Mouse (Mus musculus) neural tube, embryonic 14.5 days (tissue): ENCODE measurements around the gene Slc22a2. TPM values are rescaled to one million over a fixed set of nuclear protein-coding genes. Genes with fewer than 3 reads are reported as not detected.

Experiments used
- ATAC-seq: fragments of 200-750 bp; cut with Nextera tagmentation; 2 replicates; pipeline ENCODE4 v1.8.0; 2017; ENCODE audit warnings: low read depth, mild to moderate bottlenecking, moderate TSS enrichment, moderate library complexity
- H3K27ac ChIP-seq: fragments of 300-500 bp; sonication (generic); 2 replicates; pipeline ENCODE4 v1.5.1; 2014; ENCODE audit warnings: low read depth, mild to moderate bottlenecking, control low read depth, low read length, moderate library complexity, mixed read lengths
- H3K27me3 ChIP-seq: fragments of 300-500 bp; sonication (generic); 2 replicates; pipeline ENCODE4 v1.6.1; 2014; ENCODE audit warnings: low read length; ENCODE audit not compliant: control insufficient read depth, insufficient read depth
- H3K36me3 ChIP-seq: fragments of 300-500 bp; sonication (generic); 2 replicates; pipeline ENCODE4 v1.6.1; 2014; ENCODE audit warnings: low read length, mixed read lengths; ENCODE audit not compliant: control insufficient read depth, insufficient read depth
- H3K4me1 ChIP-seq: fragments of 300-500 bp; sonication (generic); 2 replicates; pipeline ENCODE4 v1.6.1; 2014; ENCODE audit warnings: low read length; ENCODE audit not compliant: control insufficient read depth, insufficient read depth
- H3K4me2 ChIP-seq: fragments of 300-500 bp; sonication (generic); 2 replicates; pipeline ENCODE4 v1.6.1; 2014; ENCODE audit warnings: mild to moderate bottlenecking, low read depth, low read length, control low read depth
- H3K4me3 ChIP-seq: fragments of 300-500 bp; sonication (generic); 2 replicates; pipeline ENCODE4 v1.5.1; 2014; ENCODE audit warnings: low read depth, low read length, control low read depth, mixed read lengths
- H3K9ac ChIP-seq: fragments of 300-500 bp; sonication (generic); replicated peaks from 2 replicates; pipeline ENCODE4 v1.6.1; 2014; ENCODE audit warnings: low read depth, mild to moderate bottlenecking, control low read depth, low read length, mixed read lengths
- H3K9me3 ChIP-seq: fragments of 300-500 bp; sonication (generic); 2 replicates; pipeline ENCODE4 v1.6.1; 2016; ENCODE audit warnings: low read length; ENCODE audit not compliant: control insufficient read depth
- WGBS: fragments of 180-500 bp; shearing (Covaris S2); extraction: QIAGEN DNeasy Blood & Tissue Kit; methylation state at CpG from one replicate; pipeline ENCODE4 v1.1.7; 2014; 5-methylcytosine and 5-hydroxymethylcytosine counted together
- polyA plus RNA-seq: library from polyadenylated mRNA; unstranded; fragments of >200 nt; fragmentation: Nextera tagmentation; extraction: Ambion mirVana; gene quantifications from 2 replicates; pipeline ENCODE4 v1.2.1, GENCODE M21; 2014

Gene Slc22a2
- polyA plus RNA-seq, 1 experiment from 2014 or later, result not detected

DNA sequence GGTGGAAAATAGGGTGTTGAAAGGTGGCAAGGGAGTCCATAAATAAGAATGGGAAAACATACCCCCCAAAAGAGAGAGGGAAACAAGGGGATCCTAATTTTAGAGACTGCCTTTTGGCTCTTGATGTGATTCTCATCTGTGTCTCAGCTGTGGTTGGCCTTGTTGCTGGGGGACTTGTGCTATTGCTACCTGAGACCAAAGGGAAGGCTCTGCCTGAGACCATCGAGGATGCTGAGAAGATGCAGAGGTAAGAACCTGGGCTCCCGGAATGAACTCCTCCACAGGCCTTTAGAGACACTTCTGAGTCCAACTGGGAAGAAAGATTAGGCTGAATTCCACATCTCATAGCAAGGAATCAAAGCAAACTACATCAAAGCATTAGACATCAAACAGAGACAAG, 35.7 kb downstream of the Slc22a2 start:
- Histone ChIP-seq H3K27me3 (no peaks in the 10 kb centered on the region), H3K27ac (no peak overlapping the region), H3K4me1 (no peaks in the 10 kb centered on the region), H3K4me2 (no peak overlapping the region), H3K9me3 (no peaks in the 10 kb centered on the region), H3K9ac (no peak overlapping the region), H3K36me3 (no peaks in the 10 kb centered on the region), H3K4me3 (no peak overlapping the region)
- WGBS, result 82% methylated on average over 2 of the region's 2 CpGs
- ATAC-seq, result no peak

DNA sequence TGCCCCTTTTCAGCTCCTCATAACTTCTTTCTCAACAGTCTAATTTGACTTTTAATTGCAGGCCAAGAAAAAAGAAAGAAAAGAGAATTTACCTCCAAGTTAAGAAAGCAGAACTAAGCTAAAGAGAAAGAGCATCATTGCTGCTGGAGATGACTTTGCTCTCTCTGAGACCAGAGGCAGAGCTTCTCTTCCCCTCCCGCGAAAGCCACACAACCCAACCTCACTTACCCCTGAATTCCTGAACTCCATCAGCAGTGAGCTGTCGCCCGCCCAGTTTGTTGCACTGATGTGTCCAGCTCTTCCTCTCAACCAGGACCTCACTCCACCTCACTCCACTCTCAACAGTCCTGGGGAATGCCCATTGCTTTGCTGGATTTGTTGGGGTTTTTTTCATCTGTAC, 44.1 kb downstream of the Slc22a2 start:
- Histone ChIP-seq H3K36me3 (no peaks in the 10 kb centered on the region), H3K4me2 (no peak overlapping the region), H3K4me1 (no peaks in the 10 kb centered on the region), H3K27me3 (no peaks in the 10 kb centered on the region), H3K9me3 (no peaks in the 10 kb centered on the region; the same call in 1 of the 2 replicates), H3K4me3 (no peak overlapping the region), H3K9ac (no peak overlapping the region), H3K27ac (no peak overlapping the region)
- ATAC-seq, result no peak
- 91% methylated on average over 4 of the region's 4 CpGs for WGBS

DNA sequence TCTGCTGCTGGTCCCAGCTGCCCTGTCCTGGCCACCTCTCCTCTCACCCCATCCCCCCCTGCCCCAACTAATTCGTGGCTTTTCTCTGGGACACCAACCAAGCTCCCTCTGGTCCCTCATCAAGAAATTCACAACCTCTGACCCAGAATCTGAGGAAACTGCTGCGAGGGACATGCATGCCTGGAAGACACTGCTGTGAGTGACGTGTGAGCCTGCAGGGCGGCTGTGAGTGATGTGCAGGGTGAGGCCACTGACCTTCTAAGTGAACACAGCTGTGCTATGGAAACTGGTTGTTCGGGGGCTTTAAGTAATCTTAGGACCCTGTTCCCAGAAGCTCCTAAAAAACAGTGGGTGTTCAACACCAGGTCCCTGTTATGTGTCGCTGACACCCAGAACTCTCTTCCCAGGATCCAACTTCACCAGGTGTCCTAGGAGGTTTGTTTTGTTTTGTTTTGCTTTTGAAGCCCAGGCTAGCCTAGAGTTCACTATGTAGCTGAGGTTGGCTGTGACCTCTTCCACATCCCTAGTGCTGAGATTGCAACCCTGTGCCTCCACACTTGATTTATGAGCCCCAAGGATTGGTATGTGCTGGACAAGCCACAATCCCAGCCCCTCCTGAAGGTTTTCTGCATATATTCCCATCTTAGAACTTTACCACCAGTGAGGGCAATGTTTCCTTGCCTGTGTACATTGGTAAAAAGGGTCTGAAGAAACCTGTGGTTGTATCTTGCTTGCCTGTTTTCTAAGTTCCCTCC, 47.2 kb downstream of the Slc22a2 start:
- H3K4me1 ChIP-seq, result no peaks in the 10 kb centered on the region
- H3K4me2 ChIP-seq, result no peak overlapping the region
- no peak for ATAC-seq
- no peak overlapping the region for H3K27ac ChIP-seq
- H3K36me3 ChIP-seq, result no peaks in the 10 kb centered on the region
- no peak overlapping the region for H3K9ac ChIP-seq
- WGBS, result 61% methylated on average over 6 of the region's 6 CpGs
- H3K9me3 ChIP-seq, result no peaks in the 10 kb centered on the region
- no peaks in the 10 kb centered on the region for H3K27me3 ChIP-seq
- H3K4me3 ChIP-seq, result no peak overlapping the region

DNA sequence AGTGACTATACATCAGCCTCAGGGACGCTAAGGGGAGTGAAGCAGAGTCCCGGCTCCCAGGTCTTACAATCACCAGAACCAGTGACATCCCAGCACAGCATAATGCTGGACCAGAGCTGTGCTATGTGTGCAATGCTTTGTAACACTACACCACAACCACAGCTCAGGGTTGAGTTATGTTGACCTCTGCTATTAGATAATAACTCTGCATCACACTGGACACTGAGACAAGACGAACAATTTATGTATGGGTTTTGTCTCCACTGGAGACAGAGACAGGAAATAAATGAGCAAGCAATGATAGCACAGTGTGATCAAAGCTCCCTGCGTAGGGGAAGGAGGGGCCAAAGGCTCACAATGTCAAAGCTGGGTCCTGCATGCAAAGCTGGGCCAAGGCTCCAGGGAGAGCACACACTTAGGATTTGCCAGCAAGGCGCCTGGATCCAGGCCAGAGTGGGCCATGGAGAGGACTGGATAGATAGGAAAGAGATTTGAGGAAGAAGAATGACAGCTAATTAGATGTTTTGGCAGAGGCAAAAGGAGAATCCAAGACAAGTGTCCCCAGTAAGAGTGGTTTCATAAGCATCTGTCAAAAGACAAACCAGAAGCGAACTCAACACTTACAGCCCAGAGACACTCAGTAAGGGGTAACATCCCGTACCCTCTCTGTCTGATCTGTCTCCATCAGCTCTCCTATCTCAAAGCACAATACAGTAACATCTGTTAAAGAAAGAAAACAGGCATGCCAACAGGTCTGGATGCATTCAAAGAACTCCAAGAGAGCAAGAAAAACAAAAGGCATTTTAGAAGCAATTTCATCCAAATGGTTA, 48.1 kb downstream of the Slc22a2 start:
- no peak; the same call in 1 of the 2 replicates for ATAC-seq
- H3K27me3 ChIP-seq, result no peaks in the 10 kb centered on the region
- WGBS, result 37% methylated on average over 7 of the region's 7 CpGs
- H3K27ac ChIP-seq, result no peak overlapping the region
- H3K36me3 ChIP-seq, result no peaks in the 10 kb centered on the region
- no peak overlapping the region for H3K9ac ChIP-seq
- no peaks in the 10 kb centered on the region for H3K9me3 ChIP-seq
- no peak overlapping the region for H3K4me3 ChIP-seq
- no peak overlapping the region for H3K4me2 ChIP-seq
- no peaks in the 10 kb centered on the region for H3K4me1 ChIP-seq

GRCm38 (mm10) chr17:12634814-12635213, 50.9 kb downstream of the Slc22a2 start:
- Histone ChIP-seq H3K27me3 (no peaks in the 10 kb centered on the region), H3K27ac (no peak overlapping the region), H3K4me2 (no peak overlapping the region), H3K4me3 (no peak overlapping the region), H3K9ac (no peak overlapping the region), H3K9me3 (no peaks in the 10 kb centered on the region), H3K4me1 (no peaks in the 10 kb centered on the region), H3K36me3 (no peaks in the 10 kb centered on the region)
- 64% methylated on average over 4 of the region's 4 CpGs for WGBS
- no peak for ATAC-seq

DNA sequence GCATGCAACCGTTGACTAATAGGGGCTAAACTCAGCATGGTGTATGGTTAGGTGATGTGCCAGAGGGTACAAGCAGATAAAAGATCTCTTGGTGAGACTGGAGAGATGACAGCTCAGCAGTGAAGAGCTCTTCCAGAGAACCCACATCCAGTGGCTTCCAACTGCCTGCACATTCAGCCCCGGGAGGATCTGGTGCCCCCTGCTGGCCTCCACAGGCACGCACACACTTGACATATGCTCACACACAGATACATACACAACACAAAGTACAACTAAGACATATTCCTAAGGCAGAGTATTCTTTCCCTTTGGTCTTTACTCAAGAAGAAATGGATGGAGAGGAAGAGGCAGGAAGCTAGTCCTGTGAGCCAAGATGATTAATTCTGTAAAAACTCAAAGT, 55.7 kb downstream of the Slc22a2 start:
- 95% methylated on average over 3 of the region's 3 CpGs for whole genome bisulfite sequencing
- Histone ChIP-seq H3K4me3 (no peak overlapping the region), H3K27me3 (no peaks in the 10 kb centered on the region), H3K4me1 (no peaks in the 10 kb centered on the region), H3K9ac (no peak overlapping the region), H3K27ac (no peak overlapping the region), H3K4me2 (no peak overlapping the region), H3K36me3 (no peaks in the 10 kb centered on the region), H3K9me3 (no peaks in the 10 kb centered on the region)
- ATAC-seq, result no peak

DNA sequence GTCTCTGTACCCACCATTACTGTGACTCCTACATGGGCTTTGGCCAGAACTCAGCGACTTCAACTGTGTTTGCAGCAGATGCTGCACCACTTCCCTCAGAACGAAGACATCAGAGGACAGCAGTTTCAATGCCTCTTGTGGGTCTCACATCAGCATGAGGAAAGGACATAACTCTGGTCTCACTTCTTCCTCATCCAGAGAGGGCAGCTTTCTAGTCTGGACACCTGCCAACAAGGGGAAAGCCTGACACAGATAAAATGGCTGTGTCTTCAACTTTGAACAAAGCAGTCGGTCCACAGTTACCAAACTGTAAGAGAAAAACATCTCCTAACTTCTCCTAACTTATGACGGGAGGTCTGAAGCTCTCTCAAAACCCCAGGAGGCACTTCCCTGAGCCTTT, 57.2 kb downstream of the Slc22a2 start:
- H3K4me3 ChIP-seq, result no peak overlapping the region
- H3K4me2 ChIP-seq, result no peak overlapping the region
- no peaks in the 10 kb centered on the region for H3K4me1 ChIP-seq
- no peak overlapping the region for H3K9ac ChIP-seq
- H3K27ac ChIP-seq, result no peak overlapping the region
- 78% methylated on average over 4 of the region's 4 CpGs for WGBS
- no peaks in the 10 kb centered on the region for H3K27me3 ChIP-seq
- H3K9me3 ChIP-seq, result no peaks in the 10 kb centered on the region
- no peaks in the 10 kb centered on the region for H3K36me3 ChIP-seq
- no peak for ATAC-seq

DNA sequence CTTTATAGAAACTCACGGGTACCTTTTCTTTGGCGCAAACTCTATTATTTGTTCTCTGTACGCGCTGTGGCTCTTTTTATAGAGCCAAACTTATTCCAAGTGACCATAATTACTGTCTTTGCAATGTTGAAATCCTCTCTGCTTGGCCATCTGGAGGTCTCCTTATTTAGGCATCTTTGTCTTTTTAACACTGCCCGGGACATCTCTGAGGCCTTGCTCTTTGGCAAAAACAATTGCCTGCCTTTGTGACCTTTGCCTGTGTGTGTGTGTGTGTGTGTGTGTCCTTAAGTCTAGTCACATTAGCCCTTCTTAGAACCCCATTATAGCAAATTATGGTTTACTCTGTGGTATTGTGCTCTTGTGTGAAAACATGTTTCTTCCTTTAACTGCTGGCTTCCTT, 61.5 kb downstream of the Slc22a2 start:
- no peak overlapping the region for H3K4me3 ChIP-seq
- H3K9me3 ChIP-seq, result no peaks in the 10 kb centered on the region
- no peaks in the 10 kb centered on the region for H3K27me3 ChIP-seq
- H3K36me3 ChIP-seq, result no peaks in the 10 kb centered on the region
- no peak for ATAC-seq
- no peaks in the 10 kb centered on the region for H3K4me1 ChIP-seq
- no peak overlapping the region for H3K9ac ChIP-seq
- H3K4me2 ChIP-seq, result no peak overlapping the region
- WGBS, result 76% methylated on average over 5 of the region's 5 CpGs
- no peak overlapping the region for H3K27ac ChIP-seq

DNA sequence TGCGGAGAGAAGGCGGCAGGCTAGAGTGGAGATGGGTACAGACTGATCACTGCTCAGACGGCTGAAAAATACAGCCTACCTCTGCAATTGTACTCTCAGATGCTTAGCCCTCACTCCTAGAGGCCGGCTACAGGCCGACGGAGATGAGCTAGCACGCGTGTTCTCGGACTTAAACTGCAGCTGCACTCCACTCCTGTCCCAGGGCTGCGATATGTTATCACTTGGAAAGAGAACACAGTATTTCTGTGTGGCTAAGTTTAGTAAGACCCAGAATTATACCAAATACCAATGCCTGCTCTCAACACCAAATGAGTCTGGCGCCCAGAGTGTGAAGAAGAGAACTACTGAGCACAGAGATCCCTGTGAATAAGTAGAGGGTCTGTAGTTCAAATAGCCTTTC, 68.7 kb downstream of the Slc22a2 start:
- no peak overlapping the region for H3K4me3 ChIP-seq
- 95% methylated on average over 11 of the region's 11 CpGs for WGBS
- H3K9me3 ChIP-seq, result no peaks in the 10 kb centered on the region
- no peak overlapping the region for H3K9ac ChIP-seq
- H3K36me3 ChIP-seq, result no peaks in the 10 kb centered on the region
- H3K27ac ChIP-seq, result no peak overlapping the region
- no peaks in the 10 kb centered on the region for H3K4me1 ChIP-seq
- H3K4me2 ChIP-seq, result no peak overlapping the region
- no peaks in the 10 kb centered on the region for H3K27me3 ChIP-seq
- ATAC-seq, result no peak
